Mouse (Mus musculus): ENCODE measurements around the gene Tnfrsf13c.
"Not testable (repeated sequence)": the region's sequence is repeated elsewhere in the genome, so short reads cannot be mapped to it uniquely, and the experiment has no call there.

The Tnfrsf13c gene

DNA sequence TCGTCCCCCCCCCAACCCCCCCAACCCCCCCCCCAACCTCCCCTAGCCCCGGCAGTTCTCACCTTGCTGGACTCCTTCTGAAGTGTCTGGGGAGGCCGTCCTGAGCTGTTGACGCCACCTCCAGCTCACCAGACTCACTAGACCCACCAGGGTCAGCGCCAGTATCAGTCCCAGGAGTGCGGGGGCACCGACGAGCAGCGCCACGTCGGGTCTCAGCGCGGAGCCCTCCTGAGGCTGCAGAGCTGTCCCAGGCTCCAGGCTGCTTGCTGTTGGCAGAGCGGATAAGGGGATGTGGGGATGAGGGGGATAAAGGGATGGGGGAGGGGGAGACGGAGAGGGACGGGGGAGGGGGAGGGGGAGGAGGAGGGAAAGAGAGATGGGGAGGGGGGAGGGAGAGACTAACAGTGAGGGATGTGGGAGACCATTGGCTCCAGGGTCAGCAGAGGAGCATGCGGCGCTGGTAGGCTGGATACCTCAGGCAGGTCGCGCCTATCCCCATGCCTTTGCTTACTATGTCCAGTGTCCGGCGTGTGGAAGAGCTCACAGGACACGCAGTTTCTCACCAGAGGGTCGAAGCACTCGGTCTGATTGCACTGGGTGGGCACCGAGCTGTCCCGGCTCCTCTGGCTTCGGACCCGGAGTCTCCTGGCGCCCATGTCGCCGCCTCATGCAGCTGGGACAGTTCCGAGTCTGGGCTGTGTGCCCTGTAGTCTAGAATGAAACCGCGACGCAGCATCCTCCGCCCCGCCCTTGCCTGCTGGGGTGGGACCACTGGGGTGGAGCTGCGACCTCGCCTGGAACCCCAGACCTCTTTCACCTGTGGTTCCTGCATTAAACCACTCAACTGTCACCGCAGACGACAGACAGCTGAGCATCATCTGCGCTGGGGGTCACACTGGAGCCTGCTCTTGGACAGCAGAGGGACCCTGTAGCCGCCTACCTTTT is at the start of gene Tnfrsf13c:
Gene Tnfrsf13c (minus strand): TSS at position 713 of the 945 bp plus-strand sequence.
- no peak for DNase-seq (ENCODE audit: extremely low spot score)

DNA sequence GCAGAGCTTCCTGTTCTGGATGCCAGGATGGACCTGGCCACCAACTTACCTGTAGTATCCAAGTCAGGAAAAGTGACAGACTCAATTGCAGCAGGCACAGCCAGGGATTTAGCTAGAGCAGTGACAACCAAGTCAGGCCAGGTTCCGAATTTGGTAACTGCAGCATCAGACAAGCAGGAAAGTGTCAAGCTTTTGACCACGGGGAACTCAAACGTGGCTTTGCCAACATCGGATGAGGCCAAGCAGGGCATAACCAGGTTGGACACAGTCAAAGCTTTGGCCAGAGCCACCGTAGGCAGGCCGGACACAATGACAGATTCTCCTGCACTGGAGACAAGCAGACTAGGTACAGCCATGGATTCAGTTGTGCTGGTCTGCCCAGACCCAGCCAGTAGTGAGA is 48.1 kb upstream of the Tnfrsf13c start:
- no peak for DNase-seq (ENCODE audit: extremely low spot score)

- peak; percentile 78 for DNase-seq (ENCODE audit: extremely low spot score)
Measured at GRCm38 (mm10) chr15:82271201-82271600, 47.0 kb upstream of the Tnfrsf13c start.

- no peak for DNase-seq (ENCODE audit: extremely low spot score)
Measured at GRCm38 (mm10) chr15:82268783-82269182, 44.6 kb upstream of the Tnfrsf13c start.

- peak; percentile 46 for DNase-seq (ENCODE audit: extremely low spot score)
Measured at GRCm38 (mm10) chr15:82268185-82268584, 44.0 kb upstream of the Tnfrsf13c start.

GRCm38 (mm10) chr15:82266356-82266755 is 42.2 kb upstream of the Tnfrsf13c start:
- peak; percentile 74 for DNase-seq (ENCODE audit: extremely low spot score)

DNA sequence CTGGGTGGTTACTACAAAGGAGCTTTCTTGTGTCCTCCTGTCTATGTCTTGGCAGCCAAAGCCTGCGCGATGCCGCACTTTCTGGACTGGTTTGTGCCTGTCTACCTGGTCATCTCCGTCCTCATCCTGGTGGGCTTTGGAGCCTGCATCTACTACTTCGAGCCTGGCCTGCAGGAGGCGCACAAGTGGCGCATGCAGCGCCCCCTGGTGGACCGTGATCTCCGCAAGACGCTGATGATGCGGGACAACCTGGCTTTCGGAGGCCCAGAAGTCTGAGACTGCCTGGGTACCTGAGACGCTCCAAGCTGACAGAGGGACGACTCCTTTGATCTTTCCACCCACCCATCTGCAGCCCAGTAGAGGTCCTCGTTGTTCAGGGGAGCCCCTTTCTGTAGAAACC is 35.3 kb upstream of the Tnfrsf13c start:
- DNase-seq (ENCODE audit: extremely low spot score) = peak; percentile 65

GRCm38 (mm10) chr15:82255944-82256383 is 31.8 kb upstream of the Tnfrsf13c start:
- DNase-seq (ENCODE audit: extremely low spot score) = no peak

DNA sequence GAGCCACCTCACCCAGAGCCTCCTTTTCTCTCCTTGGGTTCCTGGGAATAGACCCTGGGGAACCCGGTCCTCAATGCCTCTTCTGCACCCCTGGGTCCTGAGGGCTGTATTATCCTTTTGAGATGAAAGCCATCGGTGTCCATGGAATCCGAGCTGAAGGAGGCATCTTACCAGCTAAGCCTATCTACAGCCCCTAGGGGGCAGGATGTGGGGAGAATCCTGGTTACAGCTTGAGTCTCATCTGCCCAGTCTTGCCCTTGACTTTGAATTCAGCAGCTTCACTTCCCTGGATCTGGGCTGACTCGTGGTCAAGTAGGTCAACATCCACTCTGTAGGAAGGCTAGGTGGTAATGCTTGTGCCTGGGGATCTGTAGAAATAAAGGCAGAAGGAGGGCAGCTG is 31.1 kb upstream of the Tnfrsf13c start:
- no peak for DNase-seq (ENCODE audit: extremely low spot score)

DNA sequence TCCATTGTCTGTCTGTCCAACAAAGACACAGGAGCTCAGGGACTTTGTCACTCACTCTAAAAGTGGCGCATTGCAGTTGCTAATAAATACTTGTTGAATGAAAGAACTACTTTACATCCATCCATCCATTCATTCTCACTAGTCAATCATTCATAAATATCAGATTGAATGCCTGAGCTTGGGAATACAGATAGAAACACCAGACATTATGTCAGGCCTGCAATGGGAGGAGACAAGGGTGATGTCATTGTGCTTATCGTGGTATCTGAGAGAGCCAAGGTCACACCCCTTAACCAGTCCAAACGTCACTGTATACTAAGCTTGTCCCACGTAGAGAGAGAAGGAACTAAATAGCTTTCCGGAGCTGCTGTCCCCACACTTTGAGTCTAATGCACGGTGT is 27.9 kb upstream of the Tnfrsf13c start, which contains the start of gene 1500009C09Rik:
Gene 1500009C09Rik (plus strand): TSS at position 301 of the 400 bp plus-strand sequence.
- no peak for DNase-seq (ENCODE audit: extremely low spot score)

GRCm38 (mm10) chr15:82251579-82251978 is 27.4 kb upstream of the Tnfrsf13c start:
- DNase-seq (ENCODE audit: extremely low spot score) = no peak

GRCm38 (mm10) chr15:82247131-82247776 is 23.1 kb upstream of the Tnfrsf13c start:
- DNase-seq (ENCODE audit: extremely low spot score) = no peak

GRCm38 (mm10) chr15:82244805-82245161 is 20.6 kb upstream of the Tnfrsf13c start:
- not testable (repeated sequence) for DNase-seq (ENCODE audit: extremely low spot score)

GRCm38 (mm10) chr15:82244115-82244804 is 20.1 kb upstream of the Tnfrsf13c start, which contains the start of gene Cenpm:
Gene Cenpm (minus strand): TSS chr15:82244748.
- DNase-seq (ENCODE audit: extremely low spot score) = peak; percentile 92

DNA sequence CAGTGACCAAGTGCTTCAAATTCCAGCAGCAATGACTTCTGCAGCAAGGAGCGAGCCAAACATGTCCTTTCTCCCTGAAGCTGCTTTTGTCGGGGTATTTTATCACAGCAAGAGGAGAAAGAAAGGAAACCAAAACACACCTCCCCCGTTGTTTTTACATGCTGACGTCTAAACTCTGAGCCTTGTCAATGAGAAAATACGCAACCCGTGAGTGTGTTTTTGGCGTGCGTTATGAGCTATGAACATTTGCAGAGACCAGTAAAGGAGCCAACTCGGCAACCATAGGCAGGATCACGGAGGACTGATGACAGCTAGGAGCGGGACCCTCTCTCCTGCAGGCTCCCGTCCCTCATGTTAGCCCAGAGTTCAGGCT is 19.6 kb upstream of the Tnfrsf13c start:
- no peak for DNase-seq (ENCODE audit: extremely low spot score)

DNA sequence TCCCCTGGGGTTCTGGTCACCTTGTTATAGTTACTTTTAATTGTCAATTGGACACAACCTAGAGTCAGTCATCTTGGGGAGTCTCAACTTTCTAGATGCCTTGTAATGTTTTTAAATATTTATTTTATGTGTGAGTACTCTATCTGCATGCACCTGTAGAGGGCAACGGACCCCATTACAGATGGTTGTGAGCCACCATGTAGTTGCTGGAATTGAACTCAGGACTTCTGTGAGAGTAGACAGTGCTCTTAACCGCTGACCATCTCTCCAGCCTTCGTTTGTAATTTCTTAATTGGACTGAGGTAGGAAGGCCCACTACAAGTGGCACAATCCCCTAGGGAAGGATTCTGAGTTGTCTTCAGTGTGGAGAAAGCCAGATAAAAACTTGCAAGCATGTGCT is 19.1 kb upstream of the Tnfrsf13c start:
- DNase-seq (ENCODE audit: extremely low spot score) = no peak

DNA sequence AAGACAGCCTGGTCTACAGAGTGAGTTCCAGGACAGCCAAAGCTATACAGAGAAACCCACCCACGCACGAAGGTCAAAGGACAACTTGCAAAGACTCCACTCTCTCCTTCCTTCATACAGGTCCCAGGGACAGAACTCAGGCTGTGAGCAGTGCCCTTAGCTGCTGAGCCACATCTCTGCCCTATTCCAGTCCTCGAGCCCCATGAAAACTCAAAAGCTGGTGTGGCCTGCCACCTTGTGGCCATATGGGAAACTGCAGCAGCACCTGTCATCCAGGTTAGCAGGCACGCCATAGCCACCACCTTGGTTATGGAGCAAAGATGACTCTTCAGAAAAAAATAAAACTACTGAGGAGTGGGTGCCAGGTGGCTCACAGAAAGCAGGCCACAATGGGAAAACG is 12.4 kb upstream of the Tnfrsf13c start:
- peak; percentile 77 for DNase-seq (ENCODE audit: extremely low spot score)

DNA sequence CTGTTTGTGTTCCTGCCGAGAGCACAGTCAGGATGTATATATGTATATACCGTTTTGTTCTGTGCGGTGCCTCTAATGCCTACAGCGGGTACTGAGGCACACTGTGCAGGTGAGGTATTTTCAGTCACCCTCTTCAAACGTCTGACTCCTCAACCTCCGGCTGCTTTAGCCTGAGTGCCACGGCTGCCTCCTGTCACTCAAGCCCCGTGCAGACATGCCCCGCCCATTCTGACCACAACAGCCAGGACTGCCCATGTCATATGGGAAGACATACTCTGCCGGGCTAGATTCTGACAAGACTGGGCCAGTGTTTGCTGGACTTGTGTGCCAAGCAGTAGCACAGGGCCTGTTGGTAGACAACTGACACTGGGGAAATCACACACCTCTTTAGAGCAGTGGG is 11.5 kb upstream of the Tnfrsf13c start:
- DNase-seq (ENCODE audit: extremely low spot score) = no peak

DNA sequence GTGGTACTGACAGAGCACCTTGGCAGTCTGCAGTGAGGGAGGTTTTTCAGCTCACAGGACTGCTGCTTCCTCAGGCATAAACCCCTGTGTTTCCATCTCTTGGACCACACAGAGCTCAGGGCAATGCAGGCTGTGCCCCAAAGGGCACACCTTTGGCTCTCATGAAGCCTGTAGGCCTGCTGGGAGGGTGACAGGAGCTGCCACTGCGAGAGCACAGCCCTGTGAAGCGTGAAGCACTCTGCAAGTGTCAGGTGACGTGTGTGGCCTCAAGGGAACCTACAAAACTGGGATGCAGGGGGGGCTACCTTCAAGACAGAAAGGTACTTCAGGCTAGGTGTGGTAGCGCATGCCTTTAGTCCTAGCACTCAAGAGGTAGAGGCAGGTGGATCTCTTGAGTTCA is 8.5 kb upstream of the Tnfrsf13c start:
- no peak for DNase-seq (ENCODE audit: extremely low spot score)

- DNase-seq (ENCODE audit: extremely low spot score) = no peak
Measured at GRCm38 (mm10) chr15:82231591-82232378, 7.6 kb upstream of the Tnfrsf13c start.

DNA sequence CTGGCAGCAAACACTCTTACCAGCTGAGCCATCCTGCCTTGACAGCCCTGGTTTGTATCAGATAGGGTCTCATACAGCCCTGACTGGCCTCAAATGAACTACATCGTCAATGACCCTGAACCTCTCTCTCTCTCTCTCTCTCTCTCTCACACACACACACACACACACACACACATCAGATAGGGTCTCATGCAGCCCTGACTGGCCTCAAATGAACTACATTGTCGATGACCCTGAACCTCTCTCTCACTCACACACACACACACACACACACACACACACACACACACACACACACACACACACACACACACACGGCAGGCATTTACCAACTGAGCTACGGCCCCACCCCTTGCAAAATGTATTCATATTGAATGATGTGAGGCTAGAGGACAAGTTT is 6.9 kb upstream of the Tnfrsf13c start:
- DNase-seq (ENCODE audit: extremely low spot score) = no peak
